In genomic region chr12:57776290-57776997, GRCm38 (mm10) we compare ENCODE assay signal across 8 mouse cellular contexts.
DNase-seq lines count a peak whose midpoint lies in the region; ATAC-seq and TF ChIP-seq lines count a peak whose summit lies in the region.

No protein-coding gene starts in this region.

- peak overlapping the region; percentile 33 for H3K4me2 ChIP-seq in limb, embryonic 12.5 days
- peak overlapping the region; percentile 21 for H3K4me2 ChIP-seq in stomach, embryonic 16.5 days (ENCODE audit: low read depth, low read length)

- no peak overlapping the region for H3K9ac ChIP-seq in limb, embryonic 12.5 days (replicated peaks)
- H3K9ac ChIP-seq in stomach, embryonic 16.5 days (ENCODE audit: low read length): no peak overlapping the region

- ATAC-seq in limb, embryonic 12.5 days (ENCODE audit: insufficient number of reproducible peaks, insufficient read depth, low FRiP score, low TSS enrichment, low read depth): no peak
- peak; percentile 33; the same call in 1 of the 2 replicates for ATAC-seq in stomach, embryonic 16.5 days (ENCODE audit: insufficient read depth, low FRiP score)

- H3K36me3 ChIP-seq in limb, embryonic 12.5 days: no peaks in the 10 kb centered on the region
- H3K36me3 ChIP-seq in stomach, embryonic 16.5 days (ENCODE audit: control insufficient read depth, insufficient read depth, low read length): no peaks in the 10 kb centered on the region

- H3K27ac ChIP-seq in limb, embryonic 12.5 days: no peak overlapping the region
- H3K27ac ChIP-seq in stomach, embryonic 16.5 days (ENCODE audit: low read length): peak overlapping the region; percentile 42; the same call in 1 of the 2 replicates

- no peaks in the 10 kb centered on the region for H3K9me3 ChIP-seq in limb, embryonic 12.5 days
- no peaks in the 10 kb centered on the region for H3K9me3 ChIP-seq in stomach, embryonic 16.5 days (replicated peaks; ENCODE audit: control insufficient read depth, low read length)

- H3K4me1 ChIP-seq in lung, adult 2 months (ENCODE audit: control insufficient read depth, insufficient read depth, low read length): no peaks in the 10 kb centered on the region
- H3K4me1 ChIP-seq in limb, embryonic 12.5 days (replicated peaks): no peaks in the 10 kb centered on the region
- no peaks in the 10 kb centered on the region for H3K4me1 ChIP-seq in stomach, embryonic 16.5 days (ENCODE audit: control insufficient read depth, insufficient read depth, low read length)

- peak; percentile 5 to 6 for DNase-seq in cerebellum, postnatal 10 days
- no peak for DNase-seq in cerebellum, adult 11-12 months
- DNase-seq in lung, adult 2 months: peak; percentile 5
- no peak for DNase-seq in lung, postnatal 4 days
- DNase-seq in testis, postnatal 10 days (ENCODE audit: low spot score): no peak
- DNase-seq in lung, postnatal 10 days: no peak

- WGBS in lung, adult 2 months: 15% methylated on average over 12 of the region's 12 CpGs
- 12% methylated on average over 12 of the region's 12 CpGs for WGBS in limb, embryonic 12.5 days
- 12% methylated on average over 12 of the region's 12 CpGs for WGBS in stomach, embryonic 16.5 days

- H3K27me3 ChIP-seq in limb, embryonic 12.5 days: no peaks in the 10 kb centered on the region
- H3K27me3 ChIP-seq in stomach, embryonic 16.5 days (ENCODE audit: control insufficient read depth, insufficient read depth, low read length): no peaks in the 10 kb centered on the region

- H3K4me3 ChIP-seq in lung, adult 2 months (replicated peaks; ENCODE audit: extremely low read depth, low read depth, low read length): no peak overlapping the region
- H3K4me3 ChIP-seq in limb, embryonic 12.5 days (replicated peaks): no peak overlapping the region
- H3K4me3 ChIP-seq in stomach, embryonic 16.5 days (replicated peaks; ENCODE audit: low read length): no peak overlapping the region; the same call in 1 of the 2 replicates

- TF ChIP-seq CTCF in lung, adult 2 months (IDR thresholded peaks at IDR 0.05; ENCODE audit: insufficient read depth, low read length): no peak

- TF ChIP-seq POLR2A in lung, adult 2 months (IDR thresholded peaks at IDR 0.05; ENCODE audit: borderline replicate concordance, extremely low read depth, low read depth, low read length): no peak

Comparison
In these comparisons a context has a peak if more than half of its experiments do, and no peak if none do; other contexts are left out.
1. DNase-seq: peak in cerebellum, postnatal 10 days (2 of 2) and lung, adult 2 months (single experiment); none in cerebellum, adult 11-12 months (single experiment), lung, postnatal 4 days (0 of 2), testis, postnatal 10 days (single experiment) and lung, postnatal 10 days (single experiment).